Comparison of ENCODE assay signal across 9 mouse cellular contexts in the genomic region with DNA sequence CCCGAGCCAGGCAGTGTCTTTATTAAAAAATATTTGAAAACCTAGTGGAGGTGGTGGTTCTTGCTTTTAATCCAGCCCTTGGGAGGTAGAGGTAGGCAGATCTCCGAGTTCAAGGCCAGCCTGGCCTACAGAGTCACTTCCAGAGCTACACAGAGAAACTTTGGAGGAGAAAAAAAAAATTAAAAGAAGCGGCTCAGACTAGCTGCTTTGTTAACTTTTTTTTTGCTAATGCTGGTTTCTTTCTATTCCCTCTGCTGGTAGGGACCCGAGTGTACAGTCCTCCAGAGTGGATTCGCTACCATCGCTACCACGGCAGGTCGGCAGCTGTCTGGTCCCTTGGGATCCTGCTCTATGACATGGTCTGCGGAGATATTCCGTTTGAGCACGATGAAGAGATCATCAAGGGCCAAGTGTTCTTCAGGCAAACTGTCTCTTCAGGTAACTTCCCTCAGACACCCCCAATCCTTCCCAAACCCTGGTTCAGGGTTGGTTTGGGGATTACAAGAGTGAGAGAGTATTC. TPM values are rescaled to one million over a fixed set of nuclear protein-coding genes. Genes with fewer than 3 reads are reported as not detected.
DNase-seq lines count a peak whose midpoint lies in the region; ATAC-seq and TF ChIP-seq lines count a peak whose summit lies in the region.
"Had no signal": no experiment of that assay in that cellular context is flagged by ENCODE, and none has a peak within 500 bp of the region (broad histone marks: within the 10 kb centered on the region; RNA-seq: fewer than 3 reads in every experiment).

No protein-coding gene starts in this region.

- no peak for DNase-seq in kidney, adult 18-20 months
- DNase-seq in hindbrain, embryonic 14.5 days (ENCODE audit: low spot score): no peak
- no peak for DNase-seq in urinary bladder, postnatal 25 days (ENCODE audit: low spot score)
- DNase-seq in spleen, adult 12 weeks (ENCODE audit: low spot score): no peak
- no peak for DNase-seq in adrenal gland, postnatal 4 days (ENCODE audit: low spot score in 2 of 2)

- peak overlapping the region; percentile 91 for H3K4me2 ChIP-seq in kidney, embryonic 15.5 days
- peak overlapping the region; percentile 96 for H3K4me2 ChIP-seq in hindbrain, embryonic 14.5 days (replicated peaks)
- peak overlapping the region; percentile 88; the same call in 1 of the 2 replicates for H3K4me2 ChIP-seq in midbrain, embryonic 12.5 days (replicated peaks)

- peaks cover 34% of the 10 kb centered on the region for H3K4me1 ChIP-seq in kidney, embryonic 15.5 days
- peaks cover 6% of the 10 kb centered on the region for H3K4me1 ChIP-seq in bone marrow, adult 2 months (ENCODE audit: control insufficient read depth, insufficient read depth, low read length)
- H3K4me1 ChIP-seq in hindbrain, embryonic 14.5 days (replicated peaks; ENCODE audit: control insufficient read depth, insufficient read depth, low read length): peaks cover 17% of the 10 kb centered on the region
- H3K4me1 ChIP-seq in midbrain, embryonic 12.5 days: peaks cover 25% of the 10 kb centered on the region

- H3K36me3 ChIP-seq in kidney, embryonic 15.5 days: peaks cover 19% of the 10 kb centered on the region
- H3K36me3 ChIP-seq in hindbrain, embryonic 14.5 days (replicated peaks; ENCODE audit: control insufficient read depth, insufficient read depth): peaks cover 12% of the 10 kb centered on the region
- H3K36me3 ChIP-seq in midbrain, embryonic 12.5 days: peaks cover 13% of the 10 kb centered on the region

- no peak for TF ChIP-seq CTCF in bone marrow, adult 2 months (IDR thresholded peaks at IDR 0.05; ENCODE audit: control insufficient read depth, insufficient read depth, low read length)

- H3K27me3 ChIP-seq in kidney, embryonic 15.5 days: no peaks in the 10 kb centered on the region
- no peaks in the 10 kb centered on the region for H3K27me3 ChIP-seq in hindbrain, embryonic 14.5 days (ENCODE audit: control insufficient read depth, insufficient read depth, low read length)
- no peaks in the 10 kb centered on the region for H3K27me3 ChIP-seq in midbrain, embryonic 12.5 days

- 78% methylated on average over 11 of the region's 11 CpGs for WGBS in kidney, embryonic 15.5 days
- 19% methylated on average over 11 of the region's 11 CpGs for WGBS in bone marrow, adult 2 months
- WGBS in hindbrain, embryonic 14.5 days: 76% methylated on average over 11 of the region's 11 CpGs
- 76% methylated on average over 11 of the region's 11 CpGs for WGBS in midbrain, embryonic 12.5 days

- H3K27ac ChIP-seq in kidney, embryonic 15.5 days: peak overlapping the region; percentile 92
- H3K27ac ChIP-seq in bone marrow, adult 2 months (ENCODE audit: control insufficient read depth, insufficient read depth, low read depth, low read length, poor library complexity): peak overlapping the region; percentile 52
- no peak overlapping the region for H3K27ac ChIP-seq in hindbrain, embryonic 14.5 days
- no peak overlapping the region for H3K27ac ChIP-seq in midbrain, embryonic 12.5 days (replicated peaks)

- H3K9ac ChIP-seq in kidney, embryonic 15.5 days: no peak overlapping the region
- H3K9ac ChIP-seq in hindbrain, embryonic 14.5 days: no peak overlapping the region
- H3K9ac ChIP-seq in midbrain, embryonic 12.5 days (replicated peaks): no peak overlapping the region

- H3K4me3 ChIP-seq in kidney, embryonic 15.5 days (replicated peaks): peak overlapping the region; percentile 70
- peak overlapping the region; percentile 73 for H3K4me3 ChIP-seq in bone marrow, adult 2 months (replicated peaks; ENCODE audit: control insufficient read depth, low read depth, low read length)
- H3K4me3 ChIP-seq in hindbrain, embryonic 14.5 days (replicated peaks; ENCODE audit: low read length): no peak overlapping the region
- H3K4me3 ChIP-seq in midbrain, embryonic 12.5 days: no peak overlapping the region

- ATAC-seq in kidney, embryonic 15.5 days (replicated peaks; ENCODE audit: low FRiP score): no peak
- ATAC-seq in hindbrain, embryonic 14.5 days (ENCODE audit: low FRiP score): no peak
- ATAC-seq in midbrain, embryonic 12.5 days (ENCODE audit: low FRiP score, low read depth): no peak

- no peak for TF ChIP-seq POLR2A in bone marrow, adult 2 months (IDR thresholded peaks at IDR 0.05; ENCODE audit: borderline replicate concordance, control insufficient read depth, low read depth, low read length)

- H3K9me3 ChIP-seq in kidney, embryonic 15.5 days (replicated peaks): no peaks in the 10 kb centered on the region
- no peaks in the 10 kb centered on the region for H3K9me3 ChIP-seq in hindbrain, embryonic 14.5 days (ENCODE audit: control insufficient read depth, low read length)
- no peaks in the 10 kb centered on the region for H3K9me3 ChIP-seq in midbrain, embryonic 12.5 days

RNA-seq across cellular contexts. Expression of gene Pim1, which starts 3.0 kb away (rescaled TPM):
- polyA plus RNA-seq in kidney, embryonic 15.5 days (2015; fragmentation: Nextera tagmentation; extraction: Ambion mirVana): 17.8 and 17.9 TPM in 2 replicates
- 172 and 208 TPM in 2 replicates for polyA plus RNA-seq in bone marrow, adult 2 months (2011; ENCODE audit: insufficient read depth, insufficient read length, low replicate concordance, missing spikeins)
- polyA plus RNA-seq in hindbrain, embryonic 14.5 days (2014; fragmentation: Nextera tagmentation; extraction: Ambion mirVana): 6.4 and 7.8 TPM in 2 replicates
- polyA plus RNA-seq in midbrain, embryonic 12.5 days (2016; fragmentation: Nextera tagmentation; extraction: Ambion mirVana): 16.8 and 16.9 TPM in 2 replicates
- total RNA-seq in adrenal gland, postnatal 4 days (2021): 10 to 100 TPM; 53.4 to 65.5 TPM

RNA-seq across cellular contexts. Expression of gene Gm17657, which starts 55.9 kb away (rescaled TPM):
- polyA plus RNA-seq in kidney, embryonic 15.5 days (2015; fragmentation: Nextera tagmentation; extraction: Ambion mirVana): not detected in 2 replicates
- polyA plus RNA-seq in bone marrow, adult 2 months (2011; ENCODE audit: insufficient read depth, insufficient read length, low replicate concordance, missing spikeins): 0.65 TPM in 1 of 2 replicates, not detected in the other
- polyA plus RNA-seq in hindbrain, embryonic 14.5 days (2014; fragmentation: Nextera tagmentation; extraction: Ambion mirVana): not detected in 2 replicates
- polyA plus RNA-seq in midbrain, embryonic 12.5 days (2016; fragmentation: Nextera tagmentation; extraction: Ambion mirVana): not detected in 2 replicates
- not detected for total RNA-seq in adrenal gland, postnatal 4 days (2021)
- total RNA-seq: adrenal gland, postnatal 36 days had no signal

RNA-seq across cellular contexts. Expression of gene Tbc1d22b, which starts 56.1 kb away (rescaled TPM):
- polyA plus RNA-seq in kidney, embryonic 15.5 days (2015; fragmentation: Nextera tagmentation; extraction: Ambion mirVana): 16.7 and 19.3 TPM in 2 replicates
- 4.1 and 9.9 TPM in 2 replicates for polyA plus RNA-seq in bone marrow, adult 2 months (2011; ENCODE audit: insufficient read depth, insufficient read length, low replicate concordance, missing spikeins)
- polyA plus RNA-seq in hindbrain, embryonic 14.5 days (2014; fragmentation: Nextera tagmentation; extraction: Ambion mirVana): 27.8 and 30.5 TPM in 2 replicates
- polyA plus RNA-seq in midbrain, embryonic 12.5 days (2016; fragmentation: Nextera tagmentation; extraction: Ambion mirVana): 24.1 and 28.0 TPM in 2 replicates
- 10 to 100 TPM; 27.3 to 29.0 TPM for total RNA-seq in adrenal gland, postnatal 4 days (2021)

RNA-seq across cellular contexts. Expression of gene Tmem217, which starts 58.7 kb away (rescaled TPM):
- 0.80 and 1.2 TPM in 2 replicates for polyA plus RNA-seq in kidney, embryonic 15.5 days (2015; fragmentation: Nextera tagmentation; extraction: Ambion mirVana)
- polyA plus RNA-seq in bone marrow, adult 2 months (2011; ENCODE audit: insufficient read depth, insufficient read length, low replicate concordance, missing spikeins): not detected in 2 replicates
- polyA plus RNA-seq in hindbrain, embryonic 14.5 days (2014; fragmentation: Nextera tagmentation; extraction: Ambion mirVana): 0.50 and 0.53 TPM in 2 replicates
- 2.0 and 2.1 TPM in 2 replicates for polyA plus RNA-seq in midbrain, embryonic 12.5 days (2016; fragmentation: Nextera tagmentation; extraction: Ambion mirVana)
- total RNA-seq in adrenal gland, postnatal 4 days (2021): under 1 TPM in 1 of 2 experiments, not detected in 1; 0.50 TPM
- total RNA-seq: adrenal gland, postnatal 36 days had no signal

Comparison
In these comparisons a context has a peak if more than half of its experiments do, and no peak if none do; other contexts are left out.
1. H3K27ac ChIP-seq: peak in kidney, embryonic 15.5 days (single experiment) and bone marrow, adult 2 months (single experiment); none in hindbrain, embryonic 14.5 days (single experiment) and midbrain, embryonic 12.5 days (single experiment).
2. H3K4me3 ChIP-seq: peak in kidney, embryonic 15.5 days (single experiment) and bone marrow, adult 2 months (single experiment); none in hindbrain, embryonic 14.5 days (single experiment) and midbrain, embryonic 12.5 days (single experiment).
3. Peak in every context shown above with its lines, with median percentiles within 50 percentile points of each other: H3K4me2 ChIP-seq.